Mouse (Mus musculus): ENCODE measurements around the gene Creb3l4. TPM values are rescaled to one million over a fixed set of nuclear protein-coding genes. Genes with fewer than 3 reads are reported as not detected.
A peak's percentile ranks its signal among the peaks of the same experiment; 100 is the strongest.

Creb3l4 gene
- polyA plus RNA-seq, 1 experiment from 2014 or later, result 3.2 TPM

- no peak for DNase-seq (ENCODE audit: low spot score, missing footprints)
- peaks cover 11% of the 10 kb centered on the region for H3K4me1 ChIP-seq (ENCODE audit: control insufficient read depth, insufficient read depth, low read length)
- no peaks in the 10 kb centered on the region for H3K9me3 ChIP-seq (ENCODE audit: control insufficient read depth, low read length)
- no peak overlapping the region for H3K4me2 ChIP-seq
- H3K27me3 ChIP-seq (ENCODE audit: control insufficient read depth, insufficient read depth, low read length), result no peaks in the 10 kb centered on the region
- H3K4me3 ChIP-seq (ENCODE audit: low read depth, low read length), result no peak overlapping the region
- no peak for ATAC-seq (ENCODE audit: low FRiP score)
- no peak overlapping the region for H3K27ac ChIP-seq (ENCODE audit: low read depth, low read length)
- H3K9ac ChIP-seq (ENCODE audit: low read length), result no peak overlapping the region
- peaks cover 8% of the 10 kb centered on the region for H3K36me3 ChIP-seq (ENCODE audit: control insufficient read depth, insufficient read depth, low read length)
- WGBS, result 88% methylated on average over 20 of the region's 20 CpGs
Observed at GRCm38 (mm10) chr3:90266901-90267775, 23.8 kb upstream of the Creb3l4 start.

- Histone ChIP-seq H3K9me3 (ENCODE audit: control insufficient read depth, low read length) (no peaks in the 10 kb centered on the region), H3K9ac (ENCODE audit: low read length) (peak overlapping the region; percentile 97), H3K36me3 (ENCODE audit: control insufficient read depth, insufficient read depth, low read length) (peaks cover 14% of the 10 kb centered on the region), H3K27ac (ENCODE audit: low read depth, low read length) (peak overlapping the region; percentile 87), H3K4me1 (ENCODE audit: control insufficient read depth, insufficient read depth, low read length) (peaks cover 11% of the 10 kb centered on the region), H3K27me3 (ENCODE audit: control insufficient read depth, insufficient read depth, low read length) (no peaks in the 10 kb centered on the region), H3K4me2 (peak overlapping the region; percentile 88), H3K4me3 (ENCODE audit: low read depth, low read length) (peak overlapping the region; percentile 95)
- WGBS, result 28% methylated on average over 16 of the region's 16 CpGs
- DNase-seq (ENCODE audit: low spot score, missing footprints) (no peak), ATAC-seq (ENCODE audit: low FRiP score) (peak; percentile 47)
Observed at GRCm38 (mm10) chr3:90265932-90266741, 22.8 kb upstream of the Creb3l4 start.

GRCm38 (mm10) chr3:90265034-90265931 is 22.0 kb upstream of the Creb3l4 start, which contains the start of gene Dennd4b:
Gene Dennd4b, plus strand, starts transcription at chr3:90265185.
- ATAC-seq (ENCODE audit: low FRiP score) (peak; percentile 84), DNase-seq (ENCODE audit: low spot score, missing footprints) (peak; percentile 99)
- under 1% methylated on average over 61 of the region's 87 CpGs for WGBS
- peak within 1 kb of the TSS; percentile 95 for H3K4me3 ChIP-seq (ENCODE audit: low read depth, low read length)
- H3K9ac ChIP-seq (ENCODE audit: low read length), result peak within 1 kb of the TSS; percentile 97
- peaks cover 18% of the 10 kb centered on the region for H3K36me3 ChIP-seq (ENCODE audit: control insufficient read depth, insufficient read depth, low read length)
- H3K9me3 ChIP-seq (ENCODE audit: control insufficient read depth, low read length), result no peaks in the 10 kb centered on the region
- no peaks in the 10 kb centered on the region for H3K27me3 ChIP-seq (ENCODE audit: control insufficient read depth, insufficient read depth, low read length)
- H3K27ac ChIP-seq (ENCODE audit: low read depth, low read length), result peak within 1 kb of the TSS; percentile 87
- H3K4me1 ChIP-seq (ENCODE audit: control insufficient read depth, insufficient read depth, low read length), result peaks cover 11% of the 10 kb centered on the region
- H3K4me2 ChIP-seq, result peak within 1 kb of the TSS; percentile 88

- H3K9ac ChIP-seq (ENCODE audit: low read length), result peak overlapping the region; percentile 97
- no peak for ATAC-seq (ENCODE audit: low FRiP score)
Observed at GRCm38 (mm10) chr3:90264687-90265033, 21.3 kb upstream of the Creb3l4 start.

GRCm38 (mm10) chr3:90263121-90263771 is 19.9 kb upstream of the Creb3l4 start:
- Histone ChIP-seq H3K4me1 (ENCODE audit: control insufficient read depth, insufficient read depth, low read length) (peaks cover 11% of the 10 kb centered on the region), H3K36me3 (ENCODE audit: control insufficient read depth, insufficient read depth, low read length) (peaks cover 28% of the 10 kb centered on the region), H3K27me3 (ENCODE audit: control insufficient read depth, insufficient read depth, low read length) (no peaks in the 10 kb centered on the region), H3K9me3 (ENCODE audit: control insufficient read depth, low read length) (no peaks in the 10 kb centered on the region), H3K4me3 (ENCODE audit: low read depth, low read length) (no peak overlapping the region), H3K4me2 (no peak overlapping the region), H3K9ac (ENCODE audit: low read length) (no peak overlapping the region), H3K27ac (ENCODE audit: low read depth, low read length) (no peak overlapping the region)
- DNase-seq (ENCODE audit: low spot score, missing footprints), result no peak
- ATAC-seq (ENCODE audit: low FRiP score), result no peak
- 91% methylated on average over 5 of the region's 5 CpGs for WGBS

More at GRCm38 (mm10) chr3:90264687-90265033, 21.3 kb upstream of the Creb3l4 start:
- Histone ChIP-seq H3K4me3 (ENCODE audit: low read depth, low read length) (peak overlapping the region; percentile 95), H3K4me2 (peak overlapping the region; percentile 88), H3K4me1 (ENCODE audit: control insufficient read depth, insufficient read depth, low read length) (peaks cover 11% of the 10 kb centered on the region), H3K36me3 (ENCODE audit: control insufficient read depth, insufficient read depth, low read length) (peaks cover 18% of the 10 kb centered on the region), H3K9me3 (ENCODE audit: control insufficient read depth, low read length) (no peaks in the 10 kb centered on the region), H3K27ac (ENCODE audit: low read depth, low read length) (peak overlapping the region; percentile 87; the same call in 1 of the 2 replicates), H3K27me3 (ENCODE audit: control insufficient read depth, insufficient read depth, low read length) (no peaks in the 10 kb centered on the region)
- 37% methylated on average over 10 of the region's 10 CpGs for WGBS
- DNase-seq (ENCODE audit: low spot score, missing footprints), result peak; percentile 92

GRCm38 (mm10) chr3:90258521-90258920 is 15.2 kb upstream of the Creb3l4 start:
- no peaks in the 10 kb centered on the region for H3K27me3 ChIP-seq (ENCODE audit: control insufficient read depth, insufficient read depth, low read length)
- H3K27ac ChIP-seq (ENCODE audit: low read depth, low read length), result no peak overlapping the region
- H3K9me3 ChIP-seq (ENCODE audit: control insufficient read depth, low read length), result no peaks in the 10 kb centered on the region
- 93% methylated on average over 4 of the region's 4 CpGs for WGBS
- peaks cover 8% of the 10 kb centered on the region for H3K4me1 ChIP-seq (ENCODE audit: control insufficient read depth, insufficient read depth, low read length)
- H3K4me3 ChIP-seq (ENCODE audit: low read depth, low read length), result no peak overlapping the region
- no peak overlapping the region for H3K9ac ChIP-seq (ENCODE audit: low read length)
- no peak overlapping the region for H3K4me2 ChIP-seq
- no peak for ATAC-seq (ENCODE audit: low FRiP score)
- peak; percentile 17 for DNase-seq (ENCODE audit: low spot score, missing footprints)
- H3K36me3 ChIP-seq (ENCODE audit: control insufficient read depth, insufficient read depth, low read length), result peaks cover 31% of the 10 kb centered on the region

GRCm38 (mm10) chr3:90256731-90257530 is 13.6 kb upstream of the Creb3l4 start:
- no peaks in the 10 kb centered on the region for H3K9me3 ChIP-seq (ENCODE audit: control insufficient read depth, low read length)
- DNase-seq (ENCODE audit: low spot score, missing footprints) (peak; percentile 12), ATAC-seq (ENCODE audit: low FRiP score) (no peak)
- H3K36me3 ChIP-seq (ENCODE audit: control insufficient read depth, insufficient read depth, low read length), result peaks cover 23% of the 10 kb centered on the region
- 93% methylated on average over 19 of the region's 19 CpGs for WGBS
- no peaks in the 10 kb centered on the region for H3K27me3 ChIP-seq (ENCODE audit: control insufficient read depth, insufficient read depth, low read length)
- H3K4me2 ChIP-seq, result no peak overlapping the region
- H3K4me3 ChIP-seq (ENCODE audit: low read depth, low read length), result no peak overlapping the region
- H3K9ac ChIP-seq (ENCODE audit: low read length), result no peak overlapping the region
- no peak overlapping the region for H3K27ac ChIP-seq (ENCODE audit: low read depth, low read length)
- H3K4me1 ChIP-seq (ENCODE audit: control insufficient read depth, insufficient read depth, low read length), result peaks cover 8% of the 10 kb centered on the region
